Mouse (Mus musculus): ENCODE measurements around the gene Senp8. TPM values are rescaled to one million over a fixed set of nuclear protein-coding genes. Genes with fewer than 3 reads are reported as not detected.

Gene Senp8
- polyA plus RNA-seq, 1 experiment = 5.8 TPM

DNA sequence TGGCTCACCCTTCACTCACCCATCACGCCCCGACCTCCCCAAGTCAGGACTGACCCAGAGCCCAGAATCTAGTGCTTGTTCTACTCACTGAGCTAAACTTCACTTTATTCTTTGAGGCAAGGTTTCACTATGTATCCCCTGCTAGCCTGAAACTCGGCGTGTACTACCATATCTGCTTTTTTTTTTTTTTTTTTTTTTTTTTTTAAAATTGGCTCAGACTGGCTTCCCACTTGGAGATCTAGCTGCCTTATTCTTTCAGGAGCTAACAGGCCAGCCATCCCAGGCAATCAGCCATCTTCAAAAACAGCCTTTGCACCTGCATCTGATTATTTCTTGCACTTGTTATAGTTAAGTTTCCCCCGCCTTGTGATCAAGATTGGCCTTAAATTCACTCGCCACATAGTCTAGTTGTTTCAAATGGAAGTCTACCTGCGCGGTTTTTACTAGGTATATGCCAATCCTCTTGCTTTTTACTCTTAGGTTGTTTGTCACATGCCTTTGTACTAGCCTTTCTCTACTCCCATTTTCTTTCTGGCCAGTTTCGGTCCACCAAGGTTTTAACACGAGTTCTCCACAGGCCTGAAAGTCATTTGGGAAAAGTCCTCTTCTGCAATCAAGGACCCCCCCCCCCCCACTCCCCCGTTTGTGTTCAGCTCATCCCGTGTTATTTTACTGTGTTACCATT lies 787 bp downstream of the Senp8 start:
- WGBS = 20% methylated on average over 12 of the region's 12 CpGs
- no peak for DNase-seq
- H3K27ac ChIP-seq (ENCODE audit: insufficient read depth, low read depth, low read length) = no peak overlapping the region

DNA sequence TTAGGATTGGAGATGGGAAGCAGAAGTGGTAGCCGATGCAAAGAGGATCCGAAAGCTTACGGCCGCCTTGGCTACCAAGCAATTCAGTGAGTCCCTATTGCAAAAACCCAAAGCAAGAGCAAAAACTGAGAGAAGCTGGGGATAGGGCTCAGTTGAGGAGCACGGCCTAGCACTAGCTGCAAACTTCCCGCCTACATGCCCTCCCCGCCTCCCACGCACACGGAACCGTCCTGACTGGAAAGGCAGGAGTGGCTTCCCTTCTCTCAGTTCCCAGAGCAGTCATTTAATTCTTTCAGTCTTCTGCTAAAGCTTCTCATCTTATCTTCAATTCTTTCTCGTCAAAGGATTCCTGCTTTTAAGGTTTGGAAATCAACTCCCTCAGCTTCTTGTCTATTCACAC lies 1.5 kb downstream of the Senp8 start:
- Histone ChIP-seq H3K36me3 (ENCODE audit: control insufficient read depth, insufficient read depth, low read length) (no peaks in the 10 kb centered on the region), H3K27me3 (replicated peaks; ENCODE audit: control insufficient read depth, insufficient read depth, low read length) (no peaks in the 10 kb centered on the region), H3K4me1 (ENCODE audit: control insufficient read depth, insufficient read depth, low read length) (peaks cover 5% of the 10 kb centered on the region), H3K27ac (ENCODE audit: insufficient read depth, low read depth, low read length) (no peak overlapping the region), H3K4me3 (ENCODE audit: insufficient read depth, low read depth, low read length) (no peak overlapping the region)
- peak; percentile 30 for DNase-seq
- TF ChIP-seq CTCF (conservative IDR thresholded peaks at IDR 0.05; ENCODE audit: insufficient read depth, insufficient read length, low read depth, low read length) = no peak
- TF ChIP-seq POLR2A (IDR thresholded peaks at IDR 0.05; ENCODE audit: low read depth, low read length) = no peak
- 57% methylated on average over 11 of the region's 11 CpGs for WGBS

More for the DNA sequence above, 787 bp downstream of the Senp8 start:
- Histone ChIP-seq H3K36me3 (ENCODE audit: control insufficient read depth, insufficient read depth, low read length) (no peaks in the 10 kb centered on the region), H3K4me1 (ENCODE audit: control insufficient read depth, insufficient read depth, low read length) (peaks cover 5% of the 10 kb centered on the region), H3K4me3 (ENCODE audit: insufficient read depth, low read depth, low read length) (no peak overlapping the region), H3K27me3 (replicated peaks; ENCODE audit: control insufficient read depth, insufficient read depth, low read length) (no peaks in the 10 kb centered on the region)
- TF ChIP-seq POLR2A (IDR thresholded peaks at IDR 0.05; ENCODE audit: low read depth, low read length) = no peak
- TF ChIP-seq CTCF (conservative IDR thresholded peaks at IDR 0.05; ENCODE audit: insufficient read depth, insufficient read length, low read depth, low read length) = no peak

DNA sequence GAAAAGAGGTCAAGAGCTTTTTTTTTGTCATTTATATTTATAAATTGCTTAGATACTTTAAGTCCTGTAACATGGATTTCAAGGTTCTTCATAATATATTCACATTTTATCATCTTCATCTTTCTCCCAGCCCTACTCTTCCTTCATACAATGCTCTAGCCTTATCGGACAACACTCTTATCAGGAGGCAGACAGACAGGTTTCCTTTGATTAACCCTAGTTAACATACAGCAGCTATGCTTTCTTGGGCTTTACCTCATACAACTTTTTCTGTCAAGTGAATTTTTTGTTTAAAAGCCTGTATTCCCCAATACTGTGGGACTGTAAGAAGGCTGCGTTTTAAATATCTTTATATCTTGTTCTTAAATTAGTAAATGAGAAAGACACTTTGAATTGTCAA lies 2.1 kb downstream of the Senp8 start:
- WGBS = 61% methylated on average over 2 of the region's 2 CpGs
- Histone ChIP-seq H3K27ac (ENCODE audit: insufficient read depth, low read depth, low read length) (no peak overlapping the region), H3K27me3 (replicated peaks; ENCODE audit: control insufficient read depth, insufficient read depth, low read length) (no peaks in the 10 kb centered on the region), H3K36me3 (ENCODE audit: control insufficient read depth, insufficient read depth, low read length) (no peaks in the 10 kb centered on the region), H3K4me1 (ENCODE audit: control insufficient read depth, insufficient read depth, low read length) (peaks cover 5% of the 10 kb centered on the region), H3K4me3 (ENCODE audit: insufficient read depth, low read depth, low read length) (no peak overlapping the region)
- TF ChIP-seq CTCF (conservative IDR thresholded peaks at IDR 0.05; ENCODE audit: insufficient read depth, insufficient read length, low read depth, low read length) (no peak), POLR2A (IDR thresholded peaks at IDR 0.05; ENCODE audit: low read depth, low read length) (no peak)
- DNase-seq = no peak

DNA sequence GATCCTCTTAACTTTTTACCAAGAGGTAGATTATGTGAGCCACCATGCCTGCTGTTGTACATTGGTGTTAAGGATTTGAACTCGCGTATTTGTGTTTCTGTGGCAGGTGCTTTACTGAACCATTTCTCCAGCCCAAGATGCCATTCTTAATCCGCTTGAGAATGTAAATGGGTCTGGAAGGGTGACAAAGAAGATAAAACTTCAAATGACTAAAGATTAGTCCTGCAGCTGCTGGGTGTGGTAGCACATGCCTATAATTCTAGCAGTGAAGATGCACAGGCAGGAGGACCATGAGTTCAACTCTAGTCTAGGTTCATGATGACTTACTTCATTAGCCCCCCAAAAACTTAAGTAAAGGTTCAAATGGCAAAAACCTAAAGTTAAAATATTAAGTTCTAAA lies 6.6 kb downstream of the Senp8 start:
- Histone ChIP-seq H3K4me3 (ENCODE audit: insufficient read depth, low read depth, low read length) (no peak overlapping the region), H3K4me1 (ENCODE audit: control insufficient read depth, insufficient read depth, low read length) (peaks cover 5% of the 10 kb centered on the region; the same call in 1 of the 2 replicates), H3K27ac (ENCODE audit: insufficient read depth, low read depth, low read length) (no peak overlapping the region), H3K36me3 (ENCODE audit: control insufficient read depth, insufficient read depth, low read length) (no peaks in the 10 kb centered on the region), H3K27me3 (replicated peaks; ENCODE audit: control insufficient read depth, insufficient read depth, low read length) (no peaks in the 10 kb centered on the region)
- no peak for DNase-seq
- WGBS = 94% methylated on average over 3 of the region's 3 CpGs
- TF ChIP-seq CTCF (conservative IDR thresholded peaks at IDR 0.05; ENCODE audit: insufficient read depth, insufficient read length, low read depth, low read length) = no peak
- no peak for TF ChIP-seq POLR2A (IDR thresholded peaks at IDR 0.05; ENCODE audit: low read depth, low read length)

DNA sequence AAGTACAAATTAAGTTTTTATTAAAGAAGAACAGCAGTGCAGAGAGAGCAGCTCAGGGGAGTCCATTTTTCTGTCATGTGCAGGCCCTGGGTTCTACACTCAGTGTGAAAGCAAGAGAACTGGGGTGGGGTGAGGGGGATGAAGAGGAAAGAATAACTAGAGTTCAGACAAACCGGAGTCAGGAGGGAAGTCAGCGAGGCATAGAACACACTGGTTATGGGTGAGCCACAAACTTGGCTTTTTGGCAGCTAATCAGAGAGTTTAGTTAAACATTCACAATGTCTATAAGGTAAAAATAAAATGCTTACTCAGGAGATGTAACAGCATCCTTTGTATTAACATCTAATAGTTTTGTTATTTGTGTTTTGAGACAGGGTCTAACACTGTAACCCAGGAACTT lies 9.9 kb downstream of the Senp8 start:
- H3K27me3 ChIP-seq (replicated peaks; ENCODE audit: control insufficient read depth, insufficient read depth, low read length) = no peaks in the 10 kb centered on the region
- no peak overlapping the region for H3K4me3 ChIP-seq (ENCODE audit: insufficient read depth, low read depth, low read length)
- peak overlapping the region; percentile 55; the same call in 1 of the 2 replicates for H3K27ac ChIP-seq (ENCODE audit: insufficient read depth, low read depth, low read length)
- H3K4me1 ChIP-seq (ENCODE audit: control insufficient read depth, insufficient read depth, low read length) = peaks cover 5% of the 10 kb centered on the region; the same call in 1 of the 2 replicates
- TF ChIP-seq CTCF (conservative IDR thresholded peaks at IDR 0.05; ENCODE audit: insufficient read depth, insufficient read length, low read depth, low read length) (no peak), POLR2A (IDR thresholded peaks at IDR 0.05; ENCODE audit: low read depth, low read length) (no peak)
- 31% methylated on average over 2 of the region's 2 CpGs for WGBS
- DNase-seq = peak; percentile 69
- H3K36me3 ChIP-seq (ENCODE audit: control insufficient read depth, insufficient read depth, low read length) = peaks cover 1% of the 10 kb centered on the region; the same call in 1 of the 2 replicates

DNA sequence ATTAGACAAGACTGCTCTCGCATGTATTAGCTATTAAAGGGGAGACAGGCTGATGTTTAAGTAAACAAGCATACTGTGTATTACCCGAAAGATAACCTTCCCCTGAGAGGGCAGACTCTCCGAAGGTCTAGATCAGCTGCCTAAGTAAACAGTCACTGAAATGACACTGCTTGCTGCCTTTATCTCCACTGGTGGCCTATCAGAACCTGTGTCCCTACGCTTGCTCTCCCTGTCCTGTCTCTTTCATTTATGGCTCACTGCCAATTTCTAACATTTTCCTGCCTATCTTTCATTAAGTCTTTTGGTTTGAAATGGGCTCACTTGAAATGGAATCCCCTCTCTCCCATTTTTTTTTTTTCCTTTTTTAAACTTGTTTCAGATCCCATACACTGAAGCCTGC lies 15.1 kb downstream of the Senp8 start:
- TF ChIP-seq CTCF (conservative IDR thresholded peaks at IDR 0.05; ENCODE audit: insufficient read depth, insufficient read length, low read depth, low read length) = no peak
- Histone ChIP-seq H3K27ac (ENCODE audit: insufficient read depth, low read depth, low read length) (no peak overlapping the region), H3K27me3 (replicated peaks; ENCODE audit: control insufficient read depth, insufficient read depth, low read length) (no peaks in the 10 kb centered on the region), H3K4me3 (ENCODE audit: insufficient read depth, low read depth, low read length) (no peak overlapping the region), H3K36me3 (ENCODE audit: control insufficient read depth, insufficient read depth, low read length) (peaks cover 1% of the 10 kb centered on the region; the same call in 1 of the 2 replicates), H3K4me1 (ENCODE audit: control insufficient read depth, insufficient read depth, low read length) (peaks cover 3% of the 10 kb centered on the region; the same call in 1 of the 2 replicates)
- 50% methylated on average over 4 of the region's 4 CpGs for WGBS
- no peak for DNase-seq

DNA sequence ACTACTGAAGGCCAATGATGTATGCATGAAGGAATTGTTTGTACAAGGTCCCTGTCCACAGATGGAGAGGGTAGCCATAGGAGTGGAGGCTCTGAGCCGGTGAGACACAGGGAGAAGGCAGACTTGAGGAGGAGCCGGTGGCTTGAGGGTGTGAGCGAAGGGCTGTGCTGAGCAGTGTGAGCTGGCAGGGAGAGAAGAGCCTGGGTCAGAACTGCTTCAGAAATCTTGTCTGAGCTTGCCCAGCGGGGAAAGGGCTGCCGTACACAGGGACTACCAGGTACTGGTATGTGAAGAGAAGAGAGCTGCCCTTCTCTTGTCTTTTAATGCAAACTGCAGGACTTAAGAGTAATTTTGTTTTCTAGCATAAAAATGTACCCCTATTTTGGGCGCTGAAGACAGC lies 17.4 kb downstream of the Senp8 start:
- H3K4me3 ChIP-seq (ENCODE audit: insufficient read depth, low read depth, low read length) = no peak overlapping the region
- peaks cover 9% of the 10 kb centered on the region; the same call in 1 of the 2 replicates for H3K4me1 ChIP-seq (ENCODE audit: control insufficient read depth, insufficient read depth, low read length)
- no peak for TF ChIP-seq POLR2A (IDR thresholded peaks at IDR 0.05; ENCODE audit: low read depth, low read length)
- DNase-seq = no peak
- WGBS = 76% methylated on average over 6 of the region's 6 CpGs
- H3K27me3 ChIP-seq (replicated peaks; ENCODE audit: control insufficient read depth, insufficient read depth, low read length) = no peaks in the 10 kb centered on the region
- peaks cover 1% of the 10 kb centered on the region; the same call in 1 of the 2 replicates for H3K36me3 ChIP-seq (ENCODE audit: control insufficient read depth, insufficient read depth, low read length)
- H3K27ac ChIP-seq (ENCODE audit: insufficient read depth, low read depth, low read length) = no peak overlapping the region
